Mouse (Mus musculus) small intestine, adult 2 months (tissue): Measurements from ENCODE around the gene Ddx25.

Experiments used
- CTCF ChIP-seq: fragments of 200-500 bp; IDR thresholded peaks from 2 replicates; pipeline ENCODE4 v1.5.1; 2012; ENCODE audit warnings: low read depth, mild to moderate bottlenecking, control low read depth, inconsistent platforms, low read length, moderate library complexity, mixed read lengths; ENCODE audit not compliant: insufficient replicate concordance, insufficient read length; ENCODE audit errors: extremely low read depth
- POLR2A ChIP-seq: fragments of 200-500 bp; IDR thresholded peaks from 2 replicates; pipeline ENCODE4 v1.6.1; 2012; ENCODE audit warnings: low read depth, mild to moderate bottlenecking, control low read depth, inconsistent platforms, low read length, moderate library complexity

- TF ChIP-seq POLR2A, result no peak
- TF ChIP-seq CTCF, result no peak
Observed at GRCm38 (mm10) chr9:35546745-35547144, 11.6 kb downstream of the Ddx25 start.
